Mouse (Mus musculus) megakaryocyte, adult 5-6 weeks (primary cell): ENCODE measurements around the gene Vmn1r127. TPM values are rescaled to one million over a fixed set of nuclear protein-coding genes. Genes with fewer than 3 reads are reported as not detected.
"Not testable (repeated sequence)": the region's sequence is repeated elsewhere in the genome, so short reads cannot be mapped to it uniquely, and the experiment has no call there.

Source experiments
- ATAC-seq: 2 replicates; pipeline ENCODE4 v1.8.0; 2016; ENCODE audit warnings: mild to moderate bottlenecking, inconsistent platforms; ENCODE audit not compliant: poor library complexity, severe bottlenecking
- total RNA-seq, 2 experiments: library from RNA; stranded (forward) in 1 of 2; stranded (reverse) in 1 of 2; fragments of 153-499, 151-499 nt in 1 of 2; fragments of 221-1000, 200-1000 nt in 1 of 2; gene quantifications; 2 replicates each; pipeline versions ENCODE4 v1.2.3 to v1.2.4; 2015 to 2017

Gene Vmn1r127
- total RNA-seq (2015) (not detected in 2 replicates), total RNA-seq (2017) (not detected in 2 replicates)

DNA sequence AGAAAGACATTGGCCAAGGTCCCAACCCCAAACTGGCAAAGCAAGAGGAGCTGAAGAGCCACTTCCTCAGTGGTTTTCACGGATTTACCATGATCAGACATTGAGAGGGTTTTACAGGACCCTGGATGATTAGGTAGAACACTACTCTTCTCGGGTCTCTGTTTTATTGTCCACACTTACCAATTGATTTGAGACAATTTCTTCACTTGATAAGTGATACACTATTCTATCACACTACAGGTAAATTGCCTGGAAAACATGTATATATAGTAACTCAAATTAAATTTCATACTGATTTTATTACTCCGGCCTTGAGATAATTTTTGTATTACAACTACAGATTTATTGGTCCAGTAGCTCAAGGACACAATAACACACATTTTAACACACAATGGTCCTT lies at the start of gene Vmn1r127:
TSS of gene Vmn1r127 (minus strand) at position 101 of the 400 bp plus-strand sequence.
- not testable (repeated sequence) for ATAC-seq

DNA sequence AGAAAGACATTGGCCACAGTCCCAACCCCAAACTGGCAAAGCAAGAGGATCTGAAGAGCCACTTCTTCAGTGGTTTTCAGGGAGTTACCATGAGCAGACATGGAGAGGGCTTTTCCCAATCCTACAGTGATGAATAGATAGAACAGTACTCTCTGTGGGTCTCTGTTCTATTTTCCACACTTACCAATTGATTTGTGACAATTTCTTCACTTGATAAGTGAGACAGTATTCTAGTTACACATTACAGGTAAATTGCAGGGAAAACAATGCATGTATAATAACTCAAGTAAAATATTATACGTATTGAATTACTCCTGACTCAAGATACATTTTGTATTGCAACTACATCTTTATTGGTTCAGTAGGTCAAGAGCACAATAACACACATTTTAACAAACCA lies 41.5 kb upstream of the Vmn1r127 start, which contains the start of gene Vmn1r129:
TSS of gene Vmn1r129 (minus strand) at position 101 of the 400 bp plus-strand sequence.
- not testable (repeated sequence) for ATAC-seq

DNA sequence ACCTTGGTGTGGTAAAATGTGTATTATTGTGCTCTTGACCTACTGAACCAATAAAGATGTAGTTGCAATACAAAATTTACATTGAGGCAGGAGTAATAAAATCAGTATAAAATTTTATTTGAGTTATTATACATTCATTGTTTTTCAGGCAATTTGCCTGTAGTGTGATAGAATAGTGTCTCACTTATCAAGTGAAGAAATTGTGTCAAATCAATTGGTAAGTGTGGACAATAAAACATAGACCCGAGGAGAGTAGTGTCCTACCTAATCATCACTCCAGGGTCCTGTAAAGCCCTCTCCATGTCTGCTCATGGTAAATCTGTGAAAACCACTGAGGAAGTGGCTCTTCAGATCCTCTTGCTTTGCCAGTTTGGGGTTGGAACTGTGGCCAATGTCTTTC lies 29.4 kb upstream of the Vmn1r127 start, which contains the start of gene Vmn1r128:
TSS of gene Vmn1r128 (plus strand) at position 301 of the 400 bp plus-strand sequence.
- not testable (repeated sequence) for ATAC-seq

DNA sequence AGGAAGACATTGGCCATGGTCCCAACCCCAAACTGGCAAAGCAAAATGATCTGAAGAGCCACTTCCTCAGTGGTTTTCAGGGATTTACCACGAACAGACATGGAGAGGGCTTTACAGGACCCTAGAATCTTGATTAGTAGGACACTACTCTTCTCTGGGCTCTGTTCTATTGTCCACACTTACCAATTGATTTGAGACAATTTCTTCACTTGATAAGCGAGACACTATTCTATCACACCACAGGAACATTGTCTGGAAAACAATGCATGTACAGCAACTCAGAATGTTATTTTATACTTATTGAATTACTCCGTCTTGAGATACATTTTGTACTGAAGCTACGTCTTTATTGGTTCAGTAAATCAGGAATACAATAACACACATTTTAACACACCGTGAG lies 18.3 kb downstream of the Vmn1r127 start, which contains the start of gene Vmn1r126:
TSS of gene Vmn1r126 (minus strand) at position 101 of the 400 bp plus-strand sequence.
- not testable (repeated sequence) for ATAC-seq

DNA sequence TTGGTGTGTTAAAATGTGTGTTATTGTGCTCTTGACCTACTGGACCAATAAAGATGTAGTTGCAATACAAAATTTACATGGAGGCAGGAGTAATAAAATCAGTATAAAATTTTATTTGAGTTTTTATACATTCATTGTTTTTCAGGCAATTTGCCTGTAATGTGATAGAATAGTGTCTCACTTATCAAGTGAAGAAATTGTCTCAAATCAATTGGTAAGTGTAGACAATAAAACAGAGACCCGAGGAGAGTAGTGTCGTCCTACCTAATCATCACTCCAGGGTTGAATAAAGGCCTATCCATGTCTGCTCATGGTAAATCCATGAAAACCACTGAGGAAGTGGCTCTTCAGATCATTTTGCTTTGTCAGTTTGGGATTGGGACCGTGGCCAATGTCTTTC lies 47.8 kb downstream of the Vmn1r127 start, which contains the start of gene Vmn1r125:
TSS of gene Vmn1r125 (plus strand) at position 301 of the 400 bp plus-strand sequence.
- not testable (repeated sequence) for ATAC-seq

Other genes starting within 250 kb of the Vmn1r127 start
- not detected in 2 replicates for gene Vmn1r121, start 221.3 kb downstream of the Vmn1r127 start, total RNA-seq (2015)
- not detected in 2 replicates for gene Vmn1r121, start 221.3 kb downstream of the Vmn1r127 start, total RNA-seq (2017)
- not detected in 2 replicates for gene Vmn1r122, start 185.7 kb downstream of the Vmn1r127 start, total RNA-seq (2015)
- gene Vmn1r122, start 185.7 kb downstream of the Vmn1r127 start, total RNA-seq (2017), result not detected in 2 replicates
- gene Vmn1r123, start 157.7 kb downstream of the Vmn1r127 start, total RNA-seq (2015), result not detected in 2 replicates
- gene Vmn1r123, start 157.7 kb downstream of the Vmn1r127 start, total RNA-seq (2017), result not detected in 2 replicates
- not detected in 2 replicates for gene Gm5157, start 129.4 kb downstream of the Vmn1r127 start, total RNA-seq (2015)
- gene Gm5157, start 129.4 kb downstream of the Vmn1r127 start, total RNA-seq (2017), result not detected in 2 replicates
- not detected in 2 replicates for gene Vmn1r124, start 59.2 kb downstream of the Vmn1r127 start, total RNA-seq (2015)
- gene Vmn1r124, start 59.2 kb downstream of the Vmn1r127 start, total RNA-seq (2017), result not detected in 2 replicates
- gene Vmn1r125, start 47.7 kb downstream of the Vmn1r127 start, total RNA-seq (2015), result not detected in 2 replicates
- not detected in 2 replicates for gene Vmn1r125, start 47.7 kb downstream of the Vmn1r127 start, total RNA-seq (2017)
- not detected in 2 replicates for gene Vmn1r126, start 18.4 kb downstream of the Vmn1r127 start, total RNA-seq (2015)
- gene Vmn1r126, start 18.4 kb downstream of the Vmn1r127 start, total RNA-seq (2017), result not detected in 2 replicates
- not detected in 2 replicates for gene Vmn1r128, start 29.5 kb upstream of the Vmn1r127 start, total RNA-seq (2015)
- not detected in 2 replicates for gene Vmn1r128, start 29.5 kb upstream of the Vmn1r127 start, total RNA-seq (2017)
- gene Vmn1r129, start 41.4 kb upstream of the Vmn1r127 start, total RNA-seq (2015), result not detected in 2 replicates
- not detected in 2 replicates for gene Vmn1r129, start 41.4 kb upstream of the Vmn1r127 start, total RNA-seq (2017)
- not detected in 2 replicates for gene Gm6882, start 112.9 kb upstream of the Vmn1r127 start, total RNA-seq (2015)
- gene Gm6882, start 112.9 kb upstream of the Vmn1r127 start, total RNA-seq (2017), result not detected in 2 replicates
- not detected in 2 replicates for gene Vmn1r130, start 191.9 kb upstream of the Vmn1r127 start, total RNA-seq (2015)
- gene Vmn1r130, start 191.9 kb upstream of the Vmn1r127 start, total RNA-seq (2017), result not detected in 2 replicates
- not detected in 2 replicates for gene Vmn1r131, start 226.2 kb upstream of the Vmn1r127 start, total RNA-seq (2015)
- gene Vmn1r131, start 226.2 kb upstream of the Vmn1r127 start, total RNA-seq (2017), result not detected in 2 replicates